Mouse (Mus musculus): ENCODE results near the gene Gpr149. TPM values are rescaled to one million over a fixed set of nuclear protein-coding genes. Genes with fewer than 3 reads are reported as not detected.

Gpr149 gene
- polyA plus RNA-seq, 1 experiment from 2014 or later = 0.16 TPM

DNA sequence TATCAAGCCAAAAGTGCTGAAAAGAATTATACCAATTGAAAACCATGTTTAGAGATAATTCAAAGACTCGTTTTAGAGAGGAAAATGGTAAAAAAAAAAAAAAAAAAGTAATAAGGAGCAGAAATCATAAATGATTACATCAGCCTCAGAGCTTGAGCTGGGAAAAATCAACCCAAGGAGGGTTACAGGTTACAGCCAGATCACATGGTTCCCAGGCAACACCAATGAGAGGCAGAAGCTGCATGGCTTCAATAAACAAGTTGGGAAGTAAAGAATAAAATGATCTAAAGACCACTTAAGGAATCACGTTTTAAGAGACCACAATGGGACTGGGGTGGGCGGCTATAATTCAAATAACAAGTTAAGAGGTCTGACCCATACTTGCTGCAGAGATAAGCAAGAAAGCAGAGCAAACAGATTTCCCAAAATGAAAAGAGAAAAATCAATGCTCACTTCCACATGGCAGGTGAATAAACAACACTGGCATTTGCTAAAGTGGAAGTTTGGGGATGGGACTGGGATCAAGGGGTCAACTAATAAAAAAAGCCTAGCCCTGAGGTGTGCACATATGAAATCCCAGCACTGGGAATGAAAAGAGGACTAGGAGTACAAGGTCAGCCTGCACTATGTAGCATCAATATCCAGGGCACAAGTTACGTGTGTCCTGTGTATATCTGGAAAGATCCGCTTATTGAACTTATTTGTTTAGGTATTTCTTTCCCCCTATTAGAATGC is 99.6 kb downstream of the Gpr149 start:
- Histone ChIP-seq H3K27me3 (ENCODE audit: low read depth, poor library complexity, severe bottlenecking) (no peaks in the 10 kb centered on the region; the same call in 1 of the 2 replicates), H3K36me3 (peaks cover 21% of the 10 kb centered on the region), H3K27ac (replicated peaks) (0 out of 2 replicates have a peak overlapping the region, but pooled peaks have one; percentile 97), H3K4me1 (peaks cover 17% of the 10 kb centered on the region), H3K4me3 (peak overlapping the region; percentile 92), H3K9me3 (replicated peaks) (no peaks in the 10 kb centered on the region)
- WGBS = 82% methylated on average over 5 of the region's 5 CpGs
- no peak for DNase-seq (ENCODE audit: low spot score)

DNA sequence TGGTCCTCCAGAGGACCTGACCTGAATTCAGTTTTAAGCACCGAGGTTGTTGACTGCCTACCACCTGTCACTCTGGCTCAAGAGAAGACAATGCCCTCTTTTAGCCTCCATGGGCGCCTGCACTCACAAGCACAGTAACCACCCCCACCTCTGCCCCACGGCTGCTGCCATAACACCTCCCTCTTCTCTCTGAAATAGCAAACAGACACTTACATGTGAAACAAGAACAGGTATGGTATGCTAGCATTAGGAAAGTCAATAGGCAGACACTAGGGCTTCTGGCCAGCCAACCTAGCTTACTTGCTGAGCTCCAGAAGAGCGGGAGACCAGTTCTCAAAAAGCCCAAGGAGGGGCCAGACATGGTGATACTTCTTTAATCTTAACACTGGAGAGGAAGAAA is 105.6 kb downstream of the Gpr149 start:
- Histone ChIP-seq H3K27ac (replicated peaks) (no peak overlapping the region), H3K4me3 (no peak overlapping the region), H3K27me3 (ENCODE audit: low read depth, poor library complexity, severe bottlenecking) (no peaks in the 10 kb centered on the region), H3K36me3 (peaks cover 78% of the 10 kb centered on the region), H3K4me1 (no peaks in the 10 kb centered on the region; the same call in 1 of the 2 replicates), H3K9me3 (replicated peaks) (no peaks in the 10 kb centered on the region)
- 85% methylated on average over 4 of the region's 4 CpGs for WGBS
- no peak for DNase-seq (ENCODE audit: low spot score)

DNA sequence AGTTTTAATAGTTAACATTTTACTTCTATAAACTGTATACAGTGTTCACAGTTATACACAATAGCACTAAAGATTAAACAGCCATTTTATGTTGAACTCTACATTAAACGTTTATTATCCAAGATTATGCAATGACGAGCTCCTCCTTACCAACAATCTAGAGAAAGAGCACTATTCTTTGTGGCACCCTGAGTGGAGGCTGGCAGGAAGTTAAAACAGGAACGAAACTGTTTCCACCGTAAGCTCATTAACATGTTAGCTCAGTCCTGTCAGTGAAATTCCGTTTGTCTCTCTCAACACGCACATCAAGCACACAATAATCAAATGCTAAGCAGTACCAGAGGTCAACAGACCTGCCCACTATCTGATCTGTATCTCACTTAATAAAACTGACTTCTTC is 112.4 kb downstream of the Gpr149 start:
- H3K9me3 ChIP-seq (replicated peaks) = no peaks in the 10 kb centered on the region
- WGBS = 91% methylated on average over 6 of the region's 6 CpGs
- DNase-seq (ENCODE audit: low spot score) = no peak
- H3K36me3 ChIP-seq = peaks cover 99% of the 10 kb centered on the region
- no peaks in the 10 kb centered on the region for H3K4me1 ChIP-seq
- H3K27me3 ChIP-seq (ENCODE audit: low read depth, poor library complexity, severe bottlenecking) = no peaks in the 10 kb centered on the region
- no peak overlapping the region for H3K27ac ChIP-seq (replicated peaks)
- H3K4me3 ChIP-seq = no peak overlapping the region

DNA sequence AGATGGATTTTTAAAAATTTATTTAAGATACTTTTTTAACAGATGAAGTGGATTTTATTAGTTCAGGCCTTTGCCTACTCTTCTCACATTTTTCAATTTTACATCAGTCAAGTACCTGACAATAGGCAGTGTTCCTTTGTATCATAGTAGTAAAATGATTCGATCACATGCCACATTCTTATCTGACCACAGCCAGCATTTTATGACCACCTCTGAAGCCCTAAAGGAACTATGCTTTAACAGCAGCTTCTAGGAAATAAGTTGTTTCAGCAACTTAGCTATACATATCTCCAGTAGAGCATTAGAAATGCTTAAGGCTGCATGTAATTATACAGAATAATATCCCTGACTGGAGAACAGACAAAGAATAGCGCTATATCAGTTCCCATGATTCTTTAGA is 120.6 kb downstream of the Gpr149 start:
- DNase-seq (ENCODE audit: low spot score) = no peak
- no peaks in the 10 kb centered on the region for H3K27me3 ChIP-seq (ENCODE audit: low read depth, poor library complexity, severe bottlenecking)
- H3K9me3 ChIP-seq (replicated peaks) = no peaks in the 10 kb centered on the region
- peaks cover 99% of the 10 kb centered on the region for H3K36me3 ChIP-seq
- WGBS = 92% methylated on average over 2 of the region's 2 CpGs
- no peaks in the 10 kb centered on the region for H3K4me1 ChIP-seq
- no peak overlapping the region for H3K4me3 ChIP-seq
- H3K27ac ChIP-seq (replicated peaks) = no peak overlapping the region

Other genes with a start within 250 kb of the Gpr149 start
- gene Dhx36, start 98.1 kb downstream of the Gpr149 start, polyA plus RNA-seq (2016; fragmentation: Nextera tagmentation; extraction: Ambion mirVana) = 33.4 and 36.2 TPM in 2 replicates